Mouse (Mus musculus) embryonic facial prominence, embryonic 13.5 days (tissue): Measurements from ENCODE around the gene Otop3. TPM values are rescaled to one million over a fixed set of nuclear protein-coding genes. Genes with fewer than 3 reads are reported as not detected.
A peak's percentile ranks its signal among the peaks of the same experiment; 100 is the strongest.

ENCODE experiments used
- ATAC-seq: fragments of 200-750 bp; cut with Nextera tagmentation; 2 replicates; pipeline ENCODE4 v1.8.0; 2017; ENCODE audit warnings: low read depth; ENCODE audit not compliant: insufficient number of reproducible peaks, insufficient read depth, low FRiP score, low TSS enrichment
- H3K27ac ChIP-seq: fragments of 300-500 bp; sonication (generic); 2 replicates; pipeline ENCODE4 v1.5.1; 2015; ENCODE audit warnings: moderate library complexity, mild to moderate bottlenecking, inconsistent platforms
- H3K27me3 ChIP-seq: fragments of 300-500 bp; sonication (generic); 2 replicates; pipeline ENCODE4 v1.6.1; 2015; ENCODE audit warnings: mild to moderate bottlenecking, inconsistent platforms
- H3K36me3 ChIP-seq: fragments of 300-500 bp; sonication (generic); 2 replicates; pipeline ENCODE4 v1.6.1; 2015; ENCODE audit warnings: mild to moderate bottlenecking, inconsistent platforms
- H3K4me1 ChIP-seq: fragments of 300-500 bp; sonication (generic); 2 replicates; pipeline ENCODE4 v1.6.1; 2015; ENCODE audit warnings: inconsistent platforms
- H3K4me2 ChIP-seq: fragments of 300-500 bp; sonication (generic); 2 replicates; pipeline ENCODE4 v1.6.1; 2015; ENCODE audit warnings: moderate library complexity, mild to moderate bottlenecking, inconsistent platforms
- H3K4me3 ChIP-seq: fragments of 300-500 bp; sonication (generic); 2 replicates; pipeline ENCODE4 v1.5.1; 2015; ENCODE audit warnings: mild to moderate bottlenecking, inconsistent platforms
- H3K9ac ChIP-seq: fragments of 300-500 bp; sonication (generic); 2 replicates; pipeline ENCODE4 v1.6.1; 2015; ENCODE audit warnings: mild to moderate bottlenecking, inconsistent platforms
- H3K9me3 ChIP-seq: fragments of 300-500 bp; sonication (generic); 2 replicates; pipeline ENCODE4 v1.6.1; 2016; ENCODE audit warnings: inconsistent platforms
- WGBS: fragments of 180-500 bp; shearing (Covaris S2); methylation state at CpG from one replicate; pipeline ENCODE4 v1.1.7; 2015; ENCODE audit warnings: mixed read lengths; 5-methylcytosine and 5-hydroxymethylcytosine counted together
- polyA plus RNA-seq: library from polyadenylated mRNA; unstranded; fragments of >200 nt; fragmentation: Nextera tagmentation; extraction: Ambion mirVana; gene quantifications from 2 replicates; pipeline ENCODE4 v1.2.1, GENCODE M21; 2015

Gene Otop3
- polyA plus RNA-seq, 1 experiment from 2014 or later: not detected

GRCm38 (mm10) chr11:115345515-115345914 lies 11.0 kb downstream of the Otop3 start:
- H3K36me3 ChIP-seq: no peaks in the 10 kb centered on the region
- H3K9ac ChIP-seq: no peak overlapping the region
- H3K4me1 ChIP-seq: peaks cover 26% of the 10 kb centered on the region
- H3K4me2 ChIP-seq: no peak overlapping the region
- no peak for ATAC-seq
- 9% methylated on average over 7 of the region's 7 CpGs for WGBS
- H3K27ac ChIP-seq: no peak overlapping the region
- H3K27me3 ChIP-seq: peaks cover 38% of the 10 kb centered on the region
- H3K4me3 ChIP-seq: no peak overlapping the region
- no peaks in the 10 kb centered on the region for H3K9me3 ChIP-seq

GRCm38 (mm10) chr11:115348681-115349248 lies 14.2 kb downstream of the Otop3 start:
- Histone ChIP-seq H3K36me3 (no peaks in the 10 kb centered on the region), H3K4me2 (no peak overlapping the region), H3K4me1 (peaks cover 26% of the 10 kb centered on the region), H3K27ac (no peak overlapping the region), H3K27me3 (peaks cover 39% of the 10 kb centered on the region), H3K9me3 (no peaks in the 10 kb centered on the region), H3K9ac (no peak overlapping the region), H3K4me3 (no peak overlapping the region)
- 0 out of 2 replicates have a peak, but pooled peaks have one; percentile 17 for ATAC-seq
- 60% methylated on average over 17 of the region's 17 CpGs for WGBS

DNA sequence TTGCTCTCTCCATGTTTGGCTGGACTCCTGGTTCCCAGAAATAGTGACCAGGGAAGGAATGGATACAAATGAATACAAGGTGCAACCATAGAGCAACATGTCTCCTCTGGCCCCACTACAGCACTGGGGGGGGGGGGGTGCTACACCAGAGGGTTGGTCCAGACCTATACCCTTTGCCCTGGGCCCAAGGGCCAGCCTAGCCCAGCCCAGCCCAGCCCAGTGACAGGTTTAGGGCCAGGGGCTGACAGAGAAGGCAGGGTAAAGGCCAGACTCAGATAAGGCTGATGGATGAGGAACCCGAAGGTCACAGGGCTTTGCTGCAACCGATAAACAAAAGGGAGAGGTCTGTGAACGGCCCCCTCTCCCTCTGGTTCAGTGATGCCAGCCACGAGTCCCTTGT lies 15.4 kb downstream of the Otop3 start:
- H3K4me3 ChIP-seq: no peak overlapping the region
- H3K9ac ChIP-seq: no peak overlapping the region
- H3K9me3 ChIP-seq: no peaks in the 10 kb centered on the region
- no peak overlapping the region for H3K4me2 ChIP-seq
- peaks cover 32% of the 10 kb centered on the region for H3K27me3 ChIP-seq
- no peak for ATAC-seq
- H3K36me3 ChIP-seq: no peaks in the 10 kb centered on the region
- no peak overlapping the region for H3K27ac ChIP-seq
- 83% methylated on average over 4 of the region's 4 CpGs for WGBS
- H3K4me1 ChIP-seq: peaks cover 21% of the 10 kb centered on the region

DNA sequence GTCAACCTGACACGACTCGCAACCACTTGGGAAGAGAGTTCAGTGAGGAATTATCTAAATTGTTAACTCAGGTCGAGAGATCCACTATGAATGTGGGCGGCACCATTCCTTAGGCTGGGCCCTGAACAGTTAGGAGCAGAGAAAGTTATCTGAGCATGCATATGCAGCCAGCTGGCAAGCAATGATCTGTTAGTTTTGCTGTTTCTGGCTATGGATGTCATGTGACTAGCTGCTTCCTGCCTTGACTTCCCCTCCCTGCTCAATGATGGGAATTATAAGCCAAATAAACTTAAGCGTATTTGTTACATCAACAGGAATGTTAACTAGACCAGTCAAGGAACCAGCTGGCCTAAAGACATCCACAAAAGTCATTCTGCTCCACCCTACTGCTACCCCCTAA lies 18.8 kb downstream of the Otop3 start:
- no peak overlapping the region for H3K4me3 ChIP-seq
- ATAC-seq: no peak
- peaks cover 43% of the 10 kb centered on the region for H3K27me3 ChIP-seq
- H3K27ac ChIP-seq: no peak overlapping the region
- 89% methylated on average over 5 of the region's 5 CpGs for WGBS
- H3K9me3 ChIP-seq: no peaks in the 10 kb centered on the region
- H3K36me3 ChIP-seq: no peaks in the 10 kb centered on the region
- H3K4me2 ChIP-seq: no peak overlapping the region
- no peaks in the 10 kb centered on the region; the same call in 1 of the 2 replicates for H3K4me1 ChIP-seq
- no peak overlapping the region for H3K9ac ChIP-seq

- Histone ChIP-seq H3K4me2 (no peak overlapping the region), H3K9ac (no peak overlapping the region), H3K27ac (no peak overlapping the region), H3K9me3 (no peaks in the 10 kb centered on the region), H3K4me3 (no peak overlapping the region), H3K36me3 (no peaks in the 10 kb centered on the region), H3K4me1 (peaks cover 7% of the 10 kb centered on the region), H3K27me3 (peaks cover 43% of the 10 kb centered on the region)
- ATAC-seq: no peak
- 8% methylated on average over 8 of the region's 8 CpGs for WGBS
Observed at GRCm38 (mm10) chr11:115354183-115354582, 19.7 kb downstream of the Otop3 start.

- no peak for ATAC-seq
- Histone ChIP-seq H3K27me3 (peaks cover 32% of the 10 kb centered on the region), H3K4me2 (no peak overlapping the region; the same call in 1 of the 2 replicates), H3K4me1 (peaks cover 12% of the 10 kb centered on the region), H3K36me3 (no peaks in the 10 kb centered on the region), H3K27ac (no peak overlapping the region), H3K9ac (peak overlapping the region; percentile 41; the same call in 1 of the 2 replicates), H3K9me3 (no peaks in the 10 kb centered on the region), H3K4me3 (no peak overlapping the region)
- WGBS: 9% methylated on average over 5 of the region's 5 CpGs
Observed at GRCm38 (mm10) chr11:115358468-115358867, 23.9 kb downstream of the Otop3 start.

DNA sequence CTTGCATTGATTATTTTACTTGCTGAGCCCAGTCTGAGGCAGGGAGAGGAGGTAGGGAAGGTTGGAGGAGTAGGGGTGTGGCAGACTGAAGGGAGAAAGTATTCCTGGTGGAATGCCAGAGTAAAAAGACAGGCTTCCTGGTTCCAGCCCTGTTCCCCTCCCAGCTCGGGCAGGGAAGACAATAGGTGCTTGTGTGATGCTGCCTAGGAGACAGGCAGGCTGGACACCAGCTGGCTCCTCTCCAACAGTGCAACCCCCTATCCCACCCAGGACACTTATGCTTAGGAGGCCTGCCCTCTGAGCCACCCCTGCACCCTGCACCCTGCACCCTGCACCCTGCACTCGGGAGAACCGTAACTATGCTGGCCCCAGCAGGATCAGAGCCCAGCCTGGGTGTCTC lies 24.8 kb downstream of the Otop3 start:
- H3K9me3 ChIP-seq: no peaks in the 10 kb centered on the region
- no peak overlapping the region for H3K4me2 ChIP-seq
- no peak overlapping the region for H3K4me3 ChIP-seq
- H3K27me3 ChIP-seq: peaks cover 37% of the 10 kb centered on the region
- no peak for ATAC-seq
- H3K4me1 ChIP-seq: peaks cover 12% of the 10 kb centered on the region
- H3K27ac ChIP-seq: no peak overlapping the region; the same call in 1 of the 2 replicates
- H3K9ac ChIP-seq: peak overlapping the region; percentile 16; the same call in 1 of the 2 replicates
- no peaks in the 10 kb centered on the region for H3K36me3 ChIP-seq
- 34% methylated on average over 3 of the region's 3 CpGs for WGBS

DNA sequence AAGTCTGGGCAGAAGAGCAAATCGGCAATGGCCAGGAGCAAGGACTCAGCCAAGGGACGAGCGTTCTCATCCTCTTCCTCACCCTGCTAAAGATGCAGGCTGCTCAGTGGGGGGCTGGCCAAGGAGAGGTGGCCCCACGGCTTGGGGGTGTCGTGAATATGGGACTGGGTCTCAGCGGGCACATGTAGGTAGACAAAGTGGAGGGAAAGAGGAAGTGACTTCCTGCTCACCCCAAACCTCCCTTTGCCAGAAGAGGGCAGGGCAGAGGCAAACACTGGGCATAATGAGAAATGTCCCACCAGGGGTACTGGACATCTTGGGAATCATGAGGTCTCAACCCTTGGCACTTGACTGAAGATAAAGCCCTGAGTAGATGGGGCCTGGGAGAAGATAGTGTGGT lies 25.2 kb downstream of the Otop3 start:
- no peak overlapping the region; the same call in 1 of the 2 replicates for H3K27ac ChIP-seq
- H3K9ac ChIP-seq: peak overlapping the region; percentile 16; the same call in 1 of the 2 replicates
- H3K27me3 ChIP-seq: peaks cover 38% of the 10 kb centered on the region
- no peak overlapping the region for H3K4me3 ChIP-seq
- no peaks in the 10 kb centered on the region for H3K36me3 ChIP-seq
- H3K4me1 ChIP-seq: peaks cover 12% of the 10 kb centered on the region
- H3K4me2 ChIP-seq: no peak overlapping the region
- H3K9me3 ChIP-seq: no peaks in the 10 kb centered on the region
- ATAC-seq: no peak
- 73% methylated on average over 6 of the region's 6 CpGs for WGBS

DNA sequence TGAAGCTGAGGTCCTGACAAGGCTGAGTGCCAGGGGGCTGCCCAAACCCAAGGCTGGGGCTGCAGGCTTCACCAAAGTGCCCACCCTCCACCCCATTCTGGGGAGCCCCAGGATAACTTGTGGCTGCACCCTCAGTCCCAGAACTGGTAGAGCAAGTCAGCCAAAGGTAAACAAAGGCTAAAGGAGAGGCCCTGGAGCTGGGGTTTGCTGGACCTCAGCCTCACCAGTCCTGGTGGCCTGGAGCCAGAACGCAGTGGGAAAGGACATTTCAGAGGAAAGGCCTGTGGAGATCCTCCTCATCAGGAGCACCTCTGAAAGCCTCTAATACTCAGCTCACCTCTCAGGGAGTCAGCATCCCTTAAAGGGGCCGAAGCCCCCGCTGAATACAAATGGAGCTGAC lies 29.6 kb downstream of the Otop3 start:
- Histone ChIP-seq H3K36me3 (no peaks in the 10 kb centered on the region), H3K4me1 (peaks cover 17% of the 10 kb centered on the region), H3K9ac (no peak overlapping the region), H3K27me3 (peaks cover 51% of the 10 kb centered on the region), H3K4me2 (no peak overlapping the region), H3K27ac (no peak overlapping the region), H3K4me3 (no peak overlapping the region), H3K9me3 (no peaks in the 10 kb centered on the region)
- ATAC-seq: no peak
- WGBS: 75% methylated on average over 3 of the region's 3 CpGs

- peaks cover 71% of the 10 kb centered on the region for H3K27me3 ChIP-seq
- no peaks in the 10 kb centered on the region for H3K36me3 ChIP-seq
- WGBS: 41% methylated on average over 7 of the region's 7 CpGs
- 0 out of 2 replicates have a peak overlapping the region, but pooled peaks have one; percentile 7 for H3K4me2 ChIP-seq
- H3K27ac ChIP-seq: no peak overlapping the region
- ATAC-seq: no peak
- H3K4me1 ChIP-seq: peaks cover 12% of the 10 kb centered on the region
- no peaks in the 10 kb centered on the region for H3K9me3 ChIP-seq
- H3K4me3 ChIP-seq: peak overlapping the region; percentile 46; the same call in 1 of the 2 replicates
- H3K9ac ChIP-seq: no peak overlapping the region
Observed at GRCm38 (mm10) chr11:115366039-115366705, 31.6 kb downstream of the Otop3 start.

GRCm38 (mm10) chr11:115366706-115367394 lies 32.3 kb downstream of the Otop3 start:
- Histone ChIP-seq H3K4me3 (peak overlapping the region; percentile 46), H3K27ac (no peak overlapping the region), H3K4me1 (peaks cover 12% of the 10 kb centered on the region), H3K27me3 (peaks cover 78% of the 10 kb centered on the region), H3K36me3 (no peaks in the 10 kb centered on the region), H3K9me3 (no peaks in the 10 kb centered on the region), H3K9ac (peak overlapping the region; percentile 61), H3K4me2 (peak overlapping the region; percentile 83)
- WGBS: 2% methylated on average over 28 of the region's 28 CpGs
- 0 out of 2 replicates have a peak, but pooled peaks have one; percentile 23 for ATAC-seq
